Mouse (Mus musculus): ENCODE measurements at regions not wholly inside any gene's neighbourhood (a gene's known extent, or its start where the extent isn't known, plus 50 kb on each side); places are given as distances from the start of the nearest gene placed in this dataset.

DNA sequence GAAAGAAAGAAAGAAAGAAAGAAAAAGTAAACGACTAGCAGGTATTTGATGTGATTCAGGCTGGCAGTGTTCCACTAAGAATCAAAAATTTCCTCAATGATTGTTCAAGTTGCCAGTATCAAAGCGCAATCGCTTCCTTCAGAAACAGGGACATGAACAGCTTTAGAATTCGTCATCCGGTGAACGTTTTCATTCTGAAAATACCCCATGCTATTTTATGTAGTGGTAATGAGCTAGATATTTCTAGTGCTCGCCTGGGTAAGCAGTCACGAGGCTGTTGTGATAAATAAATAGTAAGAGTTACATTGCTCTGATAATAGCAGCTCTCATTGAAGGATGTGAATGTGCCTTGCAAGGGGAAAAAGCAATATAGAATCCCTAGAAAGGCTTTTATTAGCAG lies 591.0 kb upstream of the Mef2c start:
- H3K27ac ChIP-seq (ENCODE audit: insufficient read depth, low read length): no peak overlapping the region
- H3K4me1 ChIP-seq (ENCODE audit: control insufficient read depth, insufficient read depth, low read length): no peaks in the 10 kb centered on the region
- no peak overlapping the region for H3K4me3 ChIP-seq (ENCODE audit: insufficient read depth, low read length)
- TF ChIP-seq CTCF (IDR thresholded peaks at IDR 0.05; ENCODE audit: extremely low read depth, insufficient read depth, low read length): no peak
- no peak for TF ChIP-seq POLR2A (IDR thresholded peaks at IDR 0.05; ENCODE audit: extremely low read depth, insufficient read depth, low read length)

GRCm38 (mm10) chr13:82915194-82915593 lies 588.6 kb upstream of the Mef2c start:
- TF ChIP-seq POLR2A (IDR thresholded peaks at IDR 0.05; ENCODE audit: extremely low read depth, insufficient read depth, low read length): no peak
- no peak for TF ChIP-seq CTCF (IDR thresholded peaks at IDR 0.05; ENCODE audit: extremely low read depth, insufficient read depth, low read length)
- Histone ChIP-seq H3K27ac (ENCODE audit: insufficient read depth, low read length) (no peak overlapping the region), H3K4me3 (ENCODE audit: insufficient read depth, low read length) (no peak overlapping the region), H3K4me1 (ENCODE audit: control insufficient read depth, insufficient read depth, low read length) (no peaks in the 10 kb centered on the region)

DNA sequence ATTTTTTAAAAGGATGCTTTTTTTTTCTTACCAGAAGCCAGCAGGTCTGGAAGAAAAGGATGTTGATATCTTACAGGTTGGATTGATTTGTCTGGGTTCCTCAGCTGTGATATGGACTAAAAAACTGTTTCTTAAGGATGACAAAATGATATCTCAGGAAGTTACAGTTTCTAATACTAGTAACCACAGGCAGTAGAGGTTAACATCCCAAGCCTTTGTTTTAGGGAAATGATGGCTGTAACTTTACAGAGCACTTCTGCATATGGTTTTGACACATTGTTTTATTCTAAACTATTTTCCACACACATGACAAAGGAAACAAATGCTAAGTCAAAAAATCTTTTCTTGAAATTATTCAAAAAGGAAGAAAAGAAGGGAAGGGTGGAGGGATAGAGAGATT lies 573.8 kb upstream of the Mef2c start:
- Histone ChIP-seq H3K4me3 (ENCODE audit: insufficient read depth, low read length) (no peak overlapping the region), H3K4me1 (ENCODE audit: control insufficient read depth, insufficient read depth, low read length) (no peaks in the 10 kb centered on the region), H3K27ac (ENCODE audit: insufficient read depth, low read length) (no peak overlapping the region)
- TF ChIP-seq CTCF (IDR thresholded peaks at IDR 0.05; ENCODE audit: extremely low read depth, insufficient read depth, low read length) (no peak), POLR2A (IDR thresholded peaks at IDR 0.05; ENCODE audit: extremely low read depth, insufficient read depth, low read length) (no peak)

- H3K4me3 ChIP-seq (ENCODE audit: insufficient read depth, low read length): no peak overlapping the region
- TF ChIP-seq CTCF (IDR thresholded peaks at IDR 0.05; ENCODE audit: extremely low read depth, insufficient read depth, low read length) (no peak), POLR2A (IDR thresholded peaks at IDR 0.05; ENCODE audit: extremely low read depth, insufficient read depth, low read length) (no peak)
- H3K4me1 ChIP-seq (ENCODE audit: control insufficient read depth, insufficient read depth, low read length): no peaks in the 10 kb centered on the region; the same call in 1 of the 2 replicates
- no peak overlapping the region for H3K27ac ChIP-seq (ENCODE audit: insufficient read depth, low read length)
Measured at GRCm38 (mm10) chr13:82937856-82938255, 566.0 kb upstream of the Mef2c start.

- Histone ChIP-seq H3K4me3 (ENCODE audit: insufficient read depth, low read length) (peak overlapping the region; percentile 7; the same call in 1 of the 2 replicates), H3K27ac (ENCODE audit: insufficient read depth, low read length) (peak overlapping the region; percentile 97), H3K4me1 (ENCODE audit: control insufficient read depth, insufficient read depth, low read length) (no peaks in the 10 kb centered on the region; the same call in 1 of the 2 replicates)
- TF ChIP-seq CTCF (IDR thresholded peaks at IDR 0.05; ENCODE audit: extremely low read depth, insufficient read depth, low read length) (no peak), POLR2A (IDR thresholded peaks at IDR 0.05; ENCODE audit: extremely low read depth, insufficient read depth, low read length) (no peak)
Measured at GRCm38 (mm10) chr13:82942691-82943341, 561.0 kb upstream of the Mef2c start.

GRCm38 (mm10) chr13:82946931-82947330 lies 556.9 kb upstream of the Mef2c start:
- Histone ChIP-seq H3K4me3 (ENCODE audit: insufficient read depth, low read length) (no peak overlapping the region), H3K4me1 (ENCODE audit: control insufficient read depth, insufficient read depth, low read length) (no peaks in the 10 kb centered on the region; the same call in 1 of the 2 replicates), H3K27ac (ENCODE audit: insufficient read depth, low read length) (no peak overlapping the region; the same call in 1 of the 2 replicates)
- TF ChIP-seq CTCF (IDR thresholded peaks at IDR 0.05; ENCODE audit: extremely low read depth, insufficient read depth, low read length): no peak

DNA sequence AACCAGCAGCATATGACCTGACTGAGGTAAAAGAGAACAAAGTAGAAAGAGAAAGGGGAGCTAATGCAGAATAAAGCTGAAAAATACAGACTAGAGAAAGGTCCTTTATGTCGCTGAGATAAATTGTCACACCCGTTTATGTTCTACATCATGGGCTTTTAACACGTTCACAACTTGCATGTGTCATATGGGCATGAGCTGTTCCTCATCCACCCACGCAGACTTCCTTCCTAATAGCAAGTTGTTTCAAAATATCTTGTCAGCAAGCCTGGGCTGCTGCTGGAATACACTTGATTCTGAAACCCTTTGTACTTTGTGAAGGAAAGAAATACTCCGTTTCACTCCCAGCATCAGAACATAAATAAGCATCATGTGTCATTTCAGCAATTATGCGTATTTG lies 554.3 kb upstream of the Mef2c start:
- no peak overlapping the region for H3K27ac ChIP-seq (ENCODE audit: insufficient read depth, low read length)
- no peaks in the 10 kb centered on the region; the same call in 1 of the 2 replicates for H3K4me1 ChIP-seq (ENCODE audit: control insufficient read depth, insufficient read depth, low read length)
- no peak for TF ChIP-seq POLR2A (IDR thresholded peaks at IDR 0.05; ENCODE audit: extremely low read depth, insufficient read depth, low read length)
- TF ChIP-seq CTCF (IDR thresholded peaks at IDR 0.05; ENCODE audit: extremely low read depth, insufficient read depth, low read length): no peak
- H3K4me3 ChIP-seq (ENCODE audit: insufficient read depth, low read length): no peak overlapping the region

GRCm38 (mm10) chr13:82962333-82962732 lies 541.5 kb upstream of the Mef2c start:
- Histone ChIP-seq H3K27ac (ENCODE audit: insufficient read depth, low read length) (no peak overlapping the region), H3K4me1 (ENCODE audit: control insufficient read depth, insufficient read depth, low read length) (no peaks in the 10 kb centered on the region), H3K4me3 (ENCODE audit: insufficient read depth, low read length) (no peak overlapping the region)
- TF ChIP-seq CTCF (IDR thresholded peaks at IDR 0.05; ENCODE audit: extremely low read depth, insufficient read depth, low read length) (no peak), POLR2A (IDR thresholded peaks at IDR 0.05; ENCODE audit: extremely low read depth, insufficient read depth, low read length) (no peak)

- H3K4me3 ChIP-seq (ENCODE audit: insufficient read depth, low read length): no peak overlapping the region
- H3K27ac ChIP-seq (ENCODE audit: insufficient read depth, low read length): no peak overlapping the region
- H3K4me1 ChIP-seq (ENCODE audit: control insufficient read depth, insufficient read depth, low read length): peaks cover 2% of the 10 kb centered on the region; the same call in 1 of the 2 replicates
- no peak for TF ChIP-seq POLR2A (IDR thresholded peaks at IDR 0.05; ENCODE audit: extremely low read depth, insufficient read depth, low read length)
- no peak for TF ChIP-seq CTCF (IDR thresholded peaks at IDR 0.05; ENCODE audit: extremely low read depth, insufficient read depth, low read length)
Measured at GRCm38 (mm10) chr13:82971722-82972121, 532.1 kb upstream of the Mef2c start.

GRCm38 (mm10) chr13:82974210-82974811 lies 529.5 kb upstream of the Mef2c start:
- Histone ChIP-seq H3K27ac (ENCODE audit: insufficient read depth, low read length) (no peak overlapping the region), H3K4me3 (ENCODE audit: insufficient read depth, low read length) (no peak overlapping the region), H3K4me1 (ENCODE audit: control insufficient read depth, insufficient read depth, low read length) (peaks cover 2% of the 10 kb centered on the region; the same call in 1 of the 2 replicates)
- no peak for TF ChIP-seq CTCF (IDR thresholded peaks at IDR 0.05; ENCODE audit: extremely low read depth, insufficient read depth, low read length)

Measured in cortical plate, adult 2 months (tissue).